In genomic region chr3:88160856-88161255, GRCm38 (mm10) we compare ENCODE assay signal across 20 mouse cellular contexts. TPM values are rescaled to one million over a fixed set of nuclear protein-coding genes. Genes with fewer than 3 reads are reported as not detected.
A peak's percentile ranks its signal among the peaks of the same experiment; 100 is the strongest.
DNase-seq lines count a peak whose midpoint lies in the region; TF ChIP-seq lines count a peak whose summit lies in the region.
"Had no signal": no experiment of that assay in that cellular context is flagged by ENCODE, and none has a peak within 500 bp of the region (broad histone marks: within the 10 kb centered on the region; RNA-seq: fewer than 3 reads in every experiment).

No protein-coding gene starts in this region.

- peak; percentile 1 for DNase-seq in adrenal gland, postnatal 25 days
- DNase-seq in adrenal gland, postnatal 10 days: no peak
- peak; percentile 70 to 78 for DNase-seq in cerebellum, postnatal 10 days
- DNase-seq in cerebellum, adult 8-10 months: no peak
- DNase-seq in gastrocnemius, adult 2 months: peak; percentile 23
- no peak for DNase-seq in gastrocnemius, postnatal 10 days
- no peak for DNase-seq in layer of hippocampus, adult 2 months (ENCODE audit: low spot score in 2 of 2)
- no peak for DNase-seq in layer of hippocampus, adult 9-10 months (ENCODE audit: low spot score)
- DNase-seq: adrenal gland, postnatal 14 days; gastrocnemius, postnatal 25 days; heart, postnatal 10 days; heart, postnatal 36 days; kidney, adult 18-20 months; kidney, adult 9 months had no signal

- H3K4me3 ChIP-seq in gastrocnemius, adult 2 months: peak overlapping the region; percentile 7; the same call in 1 of the 2 replicates
- no peak overlapping the region for H3K4me3 ChIP-seq in layer of hippocampus, adult 2 months
- H3K4me3 ChIP-seq: forebrain, embryonic 10.5 days; forebrain, embryonic 13.5 days; heart, embryonic 12.5 days; heart, embryonic 15.5 days had no signal

- no peak for TF ChIP-seq CTCF in gastrocnemius, adult 2 months (IDR thresholded peaks at IDR 0.05)
- TF ChIP-seq CTCF in layer of hippocampus, adult 2 months (conservative IDR thresholded peaks at IDR 0.05): no peak

- peak overlapping the region; percentile 90 for H3K27ac ChIP-seq in gastrocnemius, adult 2 months
- peak overlapping the region; percentile 88 for H3K27ac ChIP-seq in layer of hippocampus, adult 2 months
- H3K27ac ChIP-seq: forebrain, embryonic 10.5 days; forebrain, embryonic 13.5 days; heart, embryonic 15.5 days; hindbrain, embryonic 14.5 days; hindbrain, postnatal 0 days had no signal

- intact Hi-C loops in gastrocnemius, adult 2 months (cut with DNase I): no loop called here

RNA-seq across cellular contexts. Expression of gene Mef2d, which starts 18.7 kb away (rescaled TPM):
- total RNA-seq in adrenal gland, postnatal 25 days (2021): 104 TPM in 2 replicates
- total RNA-seq in adrenal gland, postnatal 10 days (2021): 10 to 100 TPM; 85.7 to 86.6 TPM
- 100 to 1,000 TPM; 173 to 184 TPM for total RNA-seq in gastrocnemius, adult 2 months (2021)
- 100 to 1,000 TPM; 148 to 163 TPM for total RNA-seq in gastrocnemius, postnatal 10 days (2021)
- total RNA-seq in layer of hippocampus, adult 2 months (2021): 100 to 1,000 TPM; 206 to 210 TPM

Comparison
In these comparisons a context has a peak if more than half of its experiments do, and no peak if none do; other contexts are left out.
1. DNase-seq: peak in adrenal gland, postnatal 25 days (single experiment), cerebellum, postnatal 10 days (2 of 2) and gastrocnemius, adult 2 months (single experiment); none in adrenal gland, postnatal 10 days (single experiment), cerebellum, adult 8-10 months (single experiment), gastrocnemius, postnatal 10 days (single experiment), layer of hippocampus, adult 2 months (0 of 2) and layer of hippocampus, adult 9-10 months (single experiment).